In the genomic region with DNA sequence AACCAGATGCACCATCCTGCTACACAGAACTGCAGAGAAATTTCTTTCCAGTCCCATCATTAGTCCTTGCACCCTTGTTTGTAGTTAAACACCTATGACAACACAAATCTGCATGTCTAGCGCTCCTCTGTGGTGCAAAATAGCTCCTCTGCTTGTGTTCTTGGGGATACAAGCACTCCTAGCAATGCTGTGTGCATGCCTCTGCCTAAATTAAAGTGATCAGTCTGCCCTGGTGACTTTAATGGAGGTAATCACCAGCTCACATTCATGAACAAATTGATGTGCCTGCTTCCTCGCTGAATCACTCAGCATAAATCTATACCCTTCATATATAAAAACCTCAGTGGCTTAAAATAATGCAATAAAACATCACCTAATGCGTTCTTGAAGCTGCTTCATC, we compare ENCODE assay signal across 28 mouse cellular contexts.
DNase-seq lines count a peak whose midpoint lies in the region; ATAC-seq and TF ChIP-seq lines count a peak whose summit lies in the region.
"Had no signal": no experiment of that assay in that cellular context is flagged by ENCODE, and none has a peak within 500 bp of the region (broad histone marks: within the 10 kb centered on the region; RNA-seq: fewer than 3 reads in every experiment).

No protein-coding gene starts in this region.

- H3K27ac ChIP-seq in hindbrain, embryonic 13.5 days = no peak overlapping the region
- no peak overlapping the region for H3K27ac ChIP-seq in hindbrain, postnatal 0 days
- no peak overlapping the region for H3K27ac ChIP-seq in hindbrain, embryonic 16.5 days (ENCODE audit: low read depth, low read length)
- H3K27ac ChIP-seq in hindbrain, embryonic 12.5 days = no peak overlapping the region
- H3K27ac ChIP-seq in neural tube, embryonic 14.5 days (ENCODE audit: low read depth, low read length) = 0 out of 2 replicates have a peak overlapping the region, but pooled peaks have one; percentile 22
- H3K27ac ChIP-seq: forebrain, embryonic 10.5 days; forebrain, embryonic 15.5 days; heart, adult 2 months; heart, embryonic 10.5 days; heart, embryonic 13.5 days; intestine, embryonic 15.5 days had no signal

- 65% methylated on average over 3 of the region's 3 CpGs for WGBS in hindbrain, embryonic 13.5 days
- 70% methylated on average over 3 of the region's 3 CpGs for WGBS in hindbrain, postnatal 0 days
- WGBS in hindbrain, embryonic 16.5 days = 64% methylated on average over 3 of the region's 3 CpGs
- WGBS in hindbrain, embryonic 12.5 days = 78% methylated on average over 3 of the region's 3 CpGs
- 47% methylated on average over 3 of the region's 3 CpGs for WGBS in neural tube, embryonic 14.5 days

- H3K9me3 ChIP-seq in hindbrain, embryonic 13.5 days = no peaks in the 10 kb centered on the region
- no peaks in the 10 kb centered on the region for H3K9me3 ChIP-seq in hindbrain, postnatal 0 days (ENCODE audit: low read length)
- H3K9me3 ChIP-seq in hindbrain, embryonic 16.5 days (ENCODE audit: control insufficient read depth, low read length) = no peaks in the 10 kb centered on the region
- H3K9me3 ChIP-seq in hindbrain, embryonic 12.5 days (replicated peaks) = no peaks in the 10 kb centered on the region
- no peaks in the 10 kb centered on the region for H3K9me3 ChIP-seq in neural tube, embryonic 14.5 days (ENCODE audit: control insufficient read depth, low read length)
- H3K9me3 ChIP-seq: forebrain, embryonic 10.5 days; forebrain, embryonic 15.5 days; heart, embryonic 10.5 days; heart, embryonic 13.5 days; intestine, embryonic 15.5 days had no signal

- DNase-seq in hindbrain, postnatal 0 days (ENCODE audit: low spot score) = no peak
- DNase-seq in embryo, embryonic 10.5 days (ENCODE audit: low spot score) = no peak
- DNase-seq: adrenal gland, postnatal 10 days; adrenal gland, postnatal 36 days; B cell, adult 2 months; cerebellum, adult 11 months; cerebellum, adult 2 months; cerebellum, adult 9-11 months; cerebellum, postnatal 36 days; gastrocnemius, postnatal 10 days; gastrocnemius, postnatal 36 days; heart, adult 2 months; heart, postnatal 14 days; heart, postnatal 4 days; kidney, adult 11 months; kidney, adult 8-10 months had no signal

- H3K36me3 ChIP-seq in hindbrain, embryonic 13.5 days = no peaks in the 10 kb centered on the region
- no peaks in the 10 kb centered on the region for H3K36me3 ChIP-seq in hindbrain, postnatal 0 days (ENCODE audit: insufficient read depth, low read length)
- no peaks in the 10 kb centered on the region for H3K36me3 ChIP-seq in hindbrain, embryonic 16.5 days (ENCODE audit: control insufficient read depth, insufficient read depth, low read length)
- H3K36me3 ChIP-seq in hindbrain, embryonic 12.5 days = no peaks in the 10 kb centered on the region
- no peaks in the 10 kb centered on the region for H3K36me3 ChIP-seq in neural tube, embryonic 14.5 days (ENCODE audit: control insufficient read depth, insufficient read depth, low read length)
- H3K36me3 ChIP-seq: forebrain, embryonic 10.5 days; forebrain, embryonic 15.5 days; G1E; heart, embryonic 10.5 days; heart, embryonic 13.5 days; intestine, embryonic 15.5 days had no signal

- 0 out of 2 replicates have a peak, but pooled peaks cover 2% of the 10 kb centered on the region for H3K4me1 ChIP-seq in hindbrain, embryonic 13.5 days (replicated peaks)
- no peaks in the 10 kb centered on the region for H3K4me1 ChIP-seq in hindbrain, postnatal 0 days (ENCODE audit: insufficient read depth, low read length)
- H3K4me1 ChIP-seq in hindbrain, embryonic 16.5 days (ENCODE audit: control insufficient read depth, insufficient read depth, low read depth, low read length) = no peaks in the 10 kb centered on the region
- H3K4me1 ChIP-seq in hindbrain, embryonic 12.5 days = no peaks in the 10 kb centered on the region
- no peaks in the 10 kb centered on the region for H3K4me1 ChIP-seq in neural tube, embryonic 14.5 days (ENCODE audit: control insufficient read depth, insufficient read depth, low read length)
- H3K4me1 ChIP-seq: forebrain, embryonic 10.5 days; forebrain, embryonic 15.5 days; heart, embryonic 10.5 days; heart, embryonic 13.5 days; intestine, embryonic 15.5 days had no signal

- TF ChIP-seq CTCF in hindbrain, postnatal 0 days (IDR thresholded peaks at IDR 0.05; ENCODE audit: low read depth) = no peak

- H3K4me3 ChIP-seq in hindbrain, embryonic 13.5 days = no peak overlapping the region
- no peak overlapping the region for H3K4me3 ChIP-seq in hindbrain, postnatal 0 days (ENCODE audit: low read length)
- H3K4me3 ChIP-seq in hindbrain, embryonic 16.5 days (ENCODE audit: low read length) = no peak overlapping the region
- H3K4me3 ChIP-seq in hindbrain, embryonic 12.5 days = no peak overlapping the region
- H3K4me3 ChIP-seq in neural tube, embryonic 14.5 days (ENCODE audit: low read depth, low read length) = no peak overlapping the region
- H3K4me3 ChIP-seq: forebrain, embryonic 10.5 days; forebrain, embryonic 15.5 days; heart, adult 2 months; heart, embryonic 10.5 days; heart, embryonic 13.5 days; intestine, embryonic 15.5 days had no signal

- ATAC-seq in hindbrain, embryonic 13.5 days (ENCODE audit: low FRiP score) = peak; percentile 24; the same call in 1 of the 2 replicates
- ATAC-seq in hindbrain, postnatal 0 days = no peak
- ATAC-seq in hindbrain, embryonic 16.5 days = peak; percentile 72
- no peak for ATAC-seq in hindbrain, embryonic 12.5 days (ENCODE audit: low FRiP score)
- peak; percentile 85 for ATAC-seq in neural tube, embryonic 14.5 days (ENCODE audit: low read depth)
- ATAC-seq: forebrain, embryonic 15.5 days; intestine, embryonic 15.5 days; Patski had no signal

- H3K9ac ChIP-seq in hindbrain, embryonic 13.5 days = no peak overlapping the region
- no peak overlapping the region for H3K9ac ChIP-seq in hindbrain, postnatal 0 days (replicated peaks; ENCODE audit: low read length)
- H3K9ac ChIP-seq in hindbrain, embryonic 16.5 days (ENCODE audit: low read depth, low read length) = no peak overlapping the region
- H3K9ac ChIP-seq in hindbrain, embryonic 12.5 days = no peak overlapping the region
- no peak overlapping the region for H3K9ac ChIP-seq in neural tube, embryonic 14.5 days (replicated peaks; ENCODE audit: low read depth, low read length)
- H3K9ac ChIP-seq: forebrain, embryonic 15.5 days; heart, embryonic 13.5 days; intestine, embryonic 15.5 days had no signal

- no peak overlapping the region for H3K4me2 ChIP-seq in hindbrain, embryonic 13.5 days
- no peak overlapping the region for H3K4me2 ChIP-seq in hindbrain, postnatal 0 days (ENCODE audit: low read depth, low read length)
- H3K4me2 ChIP-seq in hindbrain, embryonic 16.5 days (ENCODE audit: low read length) = no peak overlapping the region
- no peak overlapping the region for H3K4me2 ChIP-seq in hindbrain, embryonic 12.5 days (replicated peaks)
- no peak overlapping the region for H3K4me2 ChIP-seq in neural tube, embryonic 14.5 days (ENCODE audit: low read depth, low read length)
- H3K4me2 ChIP-seq: forebrain, embryonic 15.5 days; heart, embryonic 13.5 days; intestine, embryonic 15.5 days had no signal

- no peaks in the 10 kb centered on the region for H3K27me3 ChIP-seq in hindbrain, embryonic 13.5 days
- H3K27me3 ChIP-seq in hindbrain, postnatal 0 days (ENCODE audit: insufficient read depth, low read length) = no peaks in the 10 kb centered on the region
- H3K27me3 ChIP-seq in hindbrain, embryonic 16.5 days (replicated peaks; ENCODE audit: control insufficient read depth, insufficient read depth, low read length) = no peaks in the 10 kb centered on the region
- no peaks in the 10 kb centered on the region for H3K27me3 ChIP-seq in hindbrain, embryonic 12.5 days
- no peaks in the 10 kb centered on the region for H3K27me3 ChIP-seq in neural tube, embryonic 14.5 days (ENCODE audit: control insufficient read depth, insufficient read depth, low read length)
- H3K27me3 ChIP-seq: CH12.LX; forebrain, embryonic 15.5 days; heart, embryonic 13.5 days; intestine, embryonic 15.5 days; Patski had no signal

Comparison
In these comparisons a context has a peak if more than half of its experiments do, and no peak if none do; other contexts are left out.
1. ATAC-seq: peak in hindbrain, embryonic 13.5 days (single experiment), hindbrain, embryonic 16.5 days (single experiment) and neural tube, embryonic 14.5 days (single experiment); none in hindbrain, postnatal 0 days (single experiment) and hindbrain, embryonic 12.5 days (single experiment).